Mouse (Mus musculus): ENCODE measurements around the gene Gm49345.
"Not testable (repeated sequence)": the region's sequence is repeated elsewhere in the genome, so short reads cannot be mapped to it uniquely, and the experiment has no call there.

The Gm49345 gene

DNA sequence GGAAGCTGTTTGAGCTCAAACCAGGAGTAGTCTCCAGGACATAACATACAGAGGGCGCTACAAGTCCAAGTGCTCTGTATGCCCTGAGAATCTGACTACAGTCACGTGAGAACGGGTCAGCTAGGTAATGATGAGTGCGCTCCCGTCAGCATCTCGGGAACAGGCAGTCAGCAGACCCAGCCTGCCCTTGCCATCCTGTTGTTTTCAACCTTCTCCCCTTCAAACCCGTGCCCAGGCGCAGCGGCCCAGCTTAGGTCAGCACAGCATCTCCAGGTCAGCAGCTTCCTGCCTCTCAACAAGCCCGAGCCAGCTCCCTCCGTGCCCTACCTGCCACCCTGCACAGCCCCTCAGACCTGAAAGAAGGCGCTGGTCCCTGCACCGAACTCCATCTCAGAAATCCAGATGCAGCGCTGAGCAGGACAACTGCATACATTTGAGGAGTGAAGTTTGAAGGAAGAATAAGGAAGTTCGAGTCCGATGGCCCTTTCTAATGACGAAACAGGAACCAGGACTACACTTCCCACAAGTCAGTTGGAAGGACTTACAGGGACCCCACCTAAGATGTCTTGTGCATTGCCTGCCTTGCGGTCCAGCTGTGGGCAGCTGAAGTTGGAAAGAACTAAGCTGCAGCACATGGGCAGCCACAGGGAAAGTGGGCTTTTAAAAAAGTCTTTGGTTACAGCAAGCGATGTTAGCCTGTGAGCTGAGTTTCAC, at the start of gene Gm49345, which contains the start of gene Zfp729a:
Gene Gm49345 (minus strand): TSS at position 476 of the 714 bp plus-strand sequence.
Gene Zfp729a (minus strand): TSS at position 498 of the 714 bp plus-strand sequence.
- DNase-seq (ENCODE audit: low read depth, low spot score) = peak; percentile 92

DNA sequence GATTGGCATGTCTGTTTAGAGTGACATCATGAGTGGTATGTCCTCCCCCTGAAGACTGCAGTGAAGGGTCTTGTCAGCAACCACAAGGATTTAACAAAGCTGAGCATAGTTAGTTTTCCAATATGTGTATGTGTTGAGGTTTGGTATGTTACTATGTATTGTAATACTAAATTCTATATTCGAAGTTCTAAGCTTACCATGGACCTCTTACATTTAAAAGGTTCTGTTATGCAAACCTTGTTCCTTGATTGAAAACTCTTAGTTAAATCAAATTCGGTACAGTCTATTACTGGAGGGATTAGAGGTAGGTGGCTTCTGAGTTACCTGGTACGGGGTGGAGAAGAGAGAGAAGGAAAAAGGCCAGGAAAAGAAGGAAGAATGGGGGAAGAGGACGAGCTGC, 49.4 kb upstream of the Gm49345 start, which contains the start of gene Zfp738:
Gene Zfp738 (minus strand): TSS at position 101 of the 400 bp plus-strand sequence.
- DNase-seq (ENCODE audit: low read depth, low spot score) = no peak

DNA sequence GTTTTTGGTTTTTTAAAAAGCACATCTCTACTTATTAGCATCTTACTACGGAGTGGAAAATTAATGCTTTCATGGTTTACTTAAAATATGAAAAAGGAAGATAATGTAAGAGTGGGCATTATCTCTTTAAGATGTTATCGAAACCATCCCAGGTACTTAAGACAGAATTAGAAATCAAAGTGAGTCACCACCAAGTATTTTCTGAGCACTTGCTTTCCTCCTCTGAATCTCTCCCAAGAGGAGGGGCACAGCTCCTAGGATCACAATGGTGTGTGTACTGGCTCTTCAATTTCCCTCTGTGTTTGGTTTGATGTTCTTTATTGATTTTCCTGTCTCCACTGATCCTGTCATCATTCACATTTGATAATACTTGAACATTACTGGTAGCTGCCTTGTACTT, 46.3 kb upstream of the Gm49345 start:
- not testable (repeated sequence) for DNase-seq (ENCODE audit: low read depth, low spot score)

GRCm38 (mm10) chr13:67682959-67683735, 45.6 kb upstream of the Gm49345 start:
- DNase-seq (ENCODE audit: low read depth, low spot score) = peak; percentile 90

DNA sequence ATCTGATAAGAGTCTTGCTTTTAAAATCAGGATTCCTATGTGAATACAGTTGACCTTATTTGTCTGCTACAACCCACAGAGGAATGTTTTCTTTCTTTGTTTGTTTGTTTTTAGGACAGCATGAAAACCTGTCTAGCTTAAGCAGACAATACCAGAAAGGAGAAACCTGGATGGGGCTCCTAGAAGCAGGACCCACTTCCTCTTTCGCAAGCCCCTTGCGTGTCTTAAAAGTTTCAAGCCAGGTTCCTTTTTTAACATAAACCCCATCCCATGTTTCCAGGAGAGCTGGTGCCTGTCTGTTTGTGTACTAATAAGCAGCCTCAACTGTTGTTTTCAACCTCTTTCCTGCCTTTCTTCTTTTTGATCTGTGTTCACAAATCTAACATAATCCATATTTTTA, 37.3 kb upstream of the Gm49345 start:
- no peak for DNase-seq (ENCODE audit: low read depth, low spot score)

- DNase-seq (ENCODE audit: low read depth, low spot score) = no peak
Measured at GRCm38 (mm10) chr13:67652496-67652895, 14.9 kb upstream of the Gm49345 start.

GRCm38 (mm10) chr13:67610108-67610507, 27.5 kb downstream of the Gm49345 start:
- DNase-seq (ENCODE audit: low read depth, low spot score) = no peak

- DNase-seq (ENCODE audit: low read depth, low spot score) = peak; percentile 86
Measured at GRCm38 (mm10) chr13:67609066-67609876, 28.3 kb downstream of the Gm49345 start, which contains the start of gene Zfp729b. Gene Zfp729b, minus strand, starts transcription at chr13:67609707.

GRCm38 (mm10) chr13:67572591-67573189, 64.9 kb downstream of the Gm49345 start:
- no peak for DNase-seq (ENCODE audit: low read depth, low spot score)

- DNase-seq (ENCODE audit: low read depth, low spot score) = no peak
Measured at GRCm38 (mm10) chr13:67553730-67554129, 83.8 kb downstream of the Gm49345 start, which contains the start of gene Zfp748. Gene Zfp748, minus strand, starts transcription at chr13:67553830.

DNA sequence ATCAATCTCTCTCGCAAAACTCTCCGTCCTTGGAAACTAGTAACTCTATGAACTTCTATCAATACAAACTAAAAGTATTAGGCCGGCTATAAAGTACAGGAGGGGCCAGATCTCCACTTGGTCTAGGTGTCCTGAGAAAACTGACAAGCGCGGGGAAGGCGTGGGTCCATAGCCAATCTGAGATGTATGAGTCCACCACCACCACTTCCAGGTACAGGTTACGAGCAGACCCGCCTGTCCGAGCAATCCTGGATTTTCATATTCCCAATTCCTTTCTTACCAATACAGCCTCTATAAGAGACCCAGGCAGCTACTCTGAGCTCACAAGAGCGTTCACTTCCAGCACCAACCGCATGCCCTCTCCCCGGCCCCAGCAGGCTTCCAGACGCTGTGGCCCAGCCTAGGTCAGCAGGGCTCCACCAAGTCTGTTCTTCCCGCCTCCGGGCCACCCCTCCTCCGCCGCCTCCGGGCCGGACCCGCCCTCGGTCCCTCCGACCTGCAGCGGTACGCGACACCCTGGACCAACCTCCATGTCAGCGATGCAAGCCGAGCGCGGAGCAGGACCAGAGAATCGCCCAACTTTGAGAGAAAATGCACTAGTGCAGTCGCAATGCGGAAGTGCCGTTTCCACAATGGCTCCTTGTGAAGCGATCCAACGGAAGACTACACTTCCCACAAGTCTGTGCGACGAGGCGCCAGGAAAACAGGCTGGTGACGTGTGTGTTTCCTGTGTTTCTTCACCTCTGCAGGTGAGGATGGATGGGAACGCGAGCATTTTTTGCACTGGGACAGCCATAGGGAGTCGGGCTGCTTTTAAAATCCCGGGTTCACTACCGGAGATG, 84.8 kb downstream of the Gm49345 start:
- DNase-seq (ENCODE audit: low read depth, low spot score) = peak; percentile 89

DNA sequence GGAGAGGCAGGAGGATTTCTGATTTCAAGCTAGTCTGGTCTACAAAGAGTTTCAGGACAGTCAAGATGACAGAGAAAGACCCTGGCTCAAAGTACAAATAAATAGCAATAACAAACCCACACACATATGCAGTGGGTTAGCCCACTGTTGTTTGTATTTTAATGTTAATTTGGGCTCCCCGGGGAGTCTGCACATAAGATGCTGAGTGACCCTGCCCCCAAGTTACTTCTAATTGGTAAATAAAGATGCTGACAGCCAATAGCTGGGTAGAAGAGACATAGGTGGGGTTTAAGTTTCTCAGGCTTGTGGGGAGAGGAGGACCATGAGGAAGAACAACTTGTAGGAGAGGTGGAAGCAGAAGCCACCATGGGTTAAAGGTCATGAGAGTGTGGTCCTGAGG, 91.6 kb downstream of the Gm49345 start:
- no peak for DNase-seq (ENCODE audit: low read depth, low spot score)

Data from forelimb bud, embryonic 11.5 days (tissue).